9 mouse cellular contexts compared by ENCODE assay signal in the genomic region with DNA sequence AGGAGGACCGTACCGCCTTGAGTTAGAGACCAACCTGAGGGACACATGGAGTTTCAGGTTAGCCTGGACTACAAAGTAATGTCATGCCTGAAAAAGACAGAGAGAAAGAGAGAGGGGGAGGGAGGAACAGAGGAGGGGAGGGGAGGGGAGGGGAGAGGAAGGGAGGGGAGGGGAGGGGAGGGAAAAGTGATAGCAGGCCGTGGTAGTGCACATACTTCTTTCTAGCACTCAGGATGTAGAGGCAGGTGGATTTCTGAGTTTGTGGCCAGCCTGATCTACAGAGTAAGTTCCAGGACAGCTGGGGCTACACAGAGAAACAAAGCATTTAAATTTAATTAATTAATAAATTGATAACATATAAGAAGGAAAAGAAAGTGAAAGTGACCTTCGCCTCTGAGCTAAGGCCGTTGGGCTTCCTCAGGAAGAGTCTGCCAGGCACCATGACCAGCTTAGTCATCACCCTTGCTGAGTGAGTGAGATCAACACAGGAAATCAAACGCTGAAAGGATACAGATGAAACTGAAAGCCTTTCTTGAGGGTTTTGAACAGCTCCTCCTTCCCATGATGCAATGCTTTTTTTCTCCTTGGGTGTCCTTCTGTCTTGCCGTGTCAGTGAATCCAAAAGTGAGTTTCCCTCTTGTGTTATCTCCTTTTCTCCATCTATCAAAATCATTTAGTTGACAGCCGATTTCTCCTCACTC. TPM values are rescaled to one million over a fixed set of nuclear protein-coding genes. Genes with fewer than 3 reads are reported as not detected.
DNase-seq lines count a peak whose midpoint lies in the region; ATAC-seq and TF ChIP-seq lines count a peak whose summit lies in the region.
"Had no signal": no experiment of that assay in that cellular context is flagged by ENCODE, and none has a peak within 500 bp of the region (broad histone marks: within the 10 kb centered on the region; RNA-seq: fewer than 3 reads in every experiment).

No protein-coding gene starts in this region.

- no peak for TF ChIP-seq CTCF in stomach, postnatal 0 days (IDR thresholded peaks at IDR 0.05; ENCODE audit: low read depth)
- no peak for TF ChIP-seq CTCF in left cerebral cortex, adult 2 months (IDR thresholded peaks at IDR 0.05)

- TF ChIP-seq EP300 in stomach, postnatal 0 days (optimal IDR thresholded peaks at IDR 0.05) = no peak

- 0 out of 2 replicates have a peak overlapping the region, but pooled peaks have one; percentile 27 for H3K9ac ChIP-seq in liver, embryonic 12.5 days
- no peak overlapping the region for H3K9ac ChIP-seq in stomach, postnatal 0 days (ENCODE audit: low read length)
- no peak overlapping the region for H3K9ac ChIP-seq in midbrain, embryonic 15.5 days
- H3K9ac ChIP-seq: forebrain, embryonic 15.5 days had no signal

- 27% methylated on average over 8 of the region's 8 CpGs for WGBS in liver, embryonic 12.5 days (ENCODE audit: insufficient replicate concordance)
- WGBS in stomach, postnatal 0 days = 61% methylated on average over 8 of the region's 8 CpGs
- WGBS in midbrain, embryonic 15.5 days = 78% methylated on average over 8 of the region's 8 CpGs

- peaks cover 10% of the 10 kb centered on the region for H3K4me1 ChIP-seq in liver, embryonic 12.5 days
- H3K4me1 ChIP-seq in stomach, postnatal 0 days (replicated peaks; ENCODE audit: control insufficient read depth, insufficient read depth) = no peaks in the 10 kb centered on the region
- peaks cover 4% of the 10 kb centered on the region; the same call in 1 of the 2 replicates for H3K4me1 ChIP-seq in midbrain, embryonic 15.5 days

- intact Hi-C loops in left cerebral cortex, adult 2 months (cut with DNase I) = no loop called here

- H3K4me2 ChIP-seq in liver, embryonic 12.5 days = peak overlapping the region; percentile 63
- H3K4me2 ChIP-seq in stomach, postnatal 0 days (replicated peaks; ENCODE audit: low read depth) = no peak overlapping the region
- H3K4me2 ChIP-seq in midbrain, embryonic 15.5 days = no peak overlapping the region
- H3K4me2 ChIP-seq: forebrain, embryonic 15.5 days had no signal

- peak; percentile 32 for DNase-seq in kidney, adult 9 months
- no peak for DNase-seq in kidney, postnatal 36 days
- peak; percentile 38 for DNase-seq in adipocyte (ENCODE audit: low spot score)
- no peak for DNase-seq in stomach, postnatal 0 days (ENCODE audit: low spot score)
- DNase-seq in retina, postnatal 1 day = no peak
- DNase-seq in left cerebral cortex, adult 2 months (ENCODE audit: extremely low spot score in 1 of 2, low spot score in 2 of 2) = no peak

- H3K4me3 ChIP-seq in liver, embryonic 12.5 days = peak overlapping the region; percentile 45
- no peak overlapping the region for H3K4me3 ChIP-seq in stomach, postnatal 0 days (ENCODE audit: low read depth, low read length)
- H3K4me3 ChIP-seq in midbrain, embryonic 15.5 days = no peak overlapping the region
- no peak overlapping the region for H3K4me3 ChIP-seq in left cerebral cortex, adult 2 months
- H3K4me3 ChIP-seq: forebrain, embryonic 15.5 days had no signal

- ATAC-seq in liver, embryonic 12.5 days = peak; percentile 60
- ATAC-seq in stomach, postnatal 0 days (ENCODE audit: low FRiP score, low TSS enrichment) = peak; percentile 79
- ATAC-seq in midbrain, embryonic 15.5 days (replicated peaks) = no peak
- ATAC-seq: forebrain, embryonic 15.5 days had no signal

- H3K27ac ChIP-seq in liver, embryonic 12.5 days = peak overlapping the region; percentile 49; the same call in 1 of the 2 replicates
- H3K27ac ChIP-seq in stomach, postnatal 0 days (replicated peaks) = no peak overlapping the region
- H3K27ac ChIP-seq in midbrain, embryonic 15.5 days = no peak overlapping the region
- H3K27ac ChIP-seq in left cerebral cortex, adult 2 months = no peak overlapping the region
- H3K27ac ChIP-seq: forebrain, embryonic 15.5 days had no signal

- no peaks in the 10 kb centered on the region for H3K36me3 ChIP-seq in liver, embryonic 12.5 days
- H3K36me3 ChIP-seq in stomach, postnatal 0 days (ENCODE audit: control insufficient read depth, insufficient read depth, low read length) = no peaks in the 10 kb centered on the region
- no peaks in the 10 kb centered on the region for H3K36me3 ChIP-seq in midbrain, embryonic 15.5 days (replicated peaks)
- H3K36me3 ChIP-seq: forebrain, embryonic 15.5 days had no signal

- H3K27me3 ChIP-seq in liver, embryonic 12.5 days (replicated peaks) = 0 out of 2 replicates have a peak, but pooled peaks cover 2% of the 10 kb centered on the region
- no peaks in the 10 kb centered on the region for H3K27me3 ChIP-seq in stomach, postnatal 0 days (ENCODE audit: control insufficient read depth, insufficient read depth, low read length)
- no peaks in the 10 kb centered on the region; the same call in 1 of the 2 replicates for H3K27me3 ChIP-seq in midbrain, embryonic 15.5 days (replicated peaks)
- H3K27me3 ChIP-seq: forebrain, embryonic 15.5 days had no signal

- H3K9me3 ChIP-seq in liver, embryonic 12.5 days (replicated peaks) = no peaks in the 10 kb centered on the region
- H3K9me3 ChIP-seq in stomach, postnatal 0 days (ENCODE audit: control insufficient read depth, low read length) = no peaks in the 10 kb centered on the region
- no peaks in the 10 kb centered on the region for H3K9me3 ChIP-seq in midbrain, embryonic 15.5 days
- H3K9me3 ChIP-seq: forebrain, embryonic 15.5 days had no signal

RNA-seq across cellular contexts. Expression of gene Utrn, which starts 5.6 kb away (rescaled TPM):
- 14.9 and 15.3 TPM in 2 replicates for polyA plus RNA-seq in liver, embryonic 12.5 days (2016; fragmentation: Nextera tagmentation; extraction: Ambion mirVana)
- polyA plus RNA-seq in stomach, postnatal 0 days (2015; fragmentation: Nextera tagmentation; extraction: Ambion mirVana) = 33.8 and 40.4 TPM in 2 replicates
- 19.7 and 21.1 TPM in 2 replicates for polyA plus RNA-seq in midbrain, embryonic 15.5 days (2015; fragmentation: Nextera tagmentation; extraction: Ambion mirVana)
- 10 to 100 TPM; 65.4 to 69.3 TPM for total RNA-seq in left cerebral cortex, adult 2 months (2021)

Comparison
In these comparisons a context has a peak if more than half of its experiments do, and no peak if none do; other contexts are left out.
1. DNase-seq: peak in kidney, adult 9 months (single experiment) and adipocyte (single experiment); none in kidney, postnatal 36 days (0 of 2), stomach, postnatal 0 days (single experiment), retina, postnatal 1 day (single experiment) and left cerebral cortex, adult 2 months (0 of 2).